Mouse (Mus musculus): ENCODE results near the gene 9530068E07Rik.

The 9530068E07Rik gene

DNA sequence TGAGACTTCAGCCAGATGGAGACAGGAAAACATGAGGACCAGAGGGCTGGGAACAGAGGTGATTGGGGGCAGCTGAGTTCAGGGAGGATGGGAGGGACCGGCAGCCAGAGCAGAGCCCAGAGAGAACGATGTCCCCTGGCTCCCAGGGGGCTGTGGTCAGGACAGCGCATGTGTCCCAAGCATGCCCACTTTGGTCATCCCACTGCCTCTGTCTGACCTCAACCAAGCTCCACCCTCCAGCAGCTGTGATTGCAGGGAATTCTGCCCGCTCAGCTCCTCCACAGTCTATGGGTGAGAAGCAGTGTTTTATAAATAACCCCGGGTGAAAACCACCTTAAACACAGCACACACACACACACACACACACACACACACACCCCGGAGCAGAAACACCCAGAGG is 33.2 kb downstream of the 9530068E07Rik start:
- DNase-seq (ENCODE audit: low spot score) = no peak

GRCm38 (mm10) chr11:52431594-52431993 is 35.4 kb downstream of the 9530068E07Rik start:
- DNase-seq (ENCODE audit: low spot score) = peak; percentile 74

DNA sequence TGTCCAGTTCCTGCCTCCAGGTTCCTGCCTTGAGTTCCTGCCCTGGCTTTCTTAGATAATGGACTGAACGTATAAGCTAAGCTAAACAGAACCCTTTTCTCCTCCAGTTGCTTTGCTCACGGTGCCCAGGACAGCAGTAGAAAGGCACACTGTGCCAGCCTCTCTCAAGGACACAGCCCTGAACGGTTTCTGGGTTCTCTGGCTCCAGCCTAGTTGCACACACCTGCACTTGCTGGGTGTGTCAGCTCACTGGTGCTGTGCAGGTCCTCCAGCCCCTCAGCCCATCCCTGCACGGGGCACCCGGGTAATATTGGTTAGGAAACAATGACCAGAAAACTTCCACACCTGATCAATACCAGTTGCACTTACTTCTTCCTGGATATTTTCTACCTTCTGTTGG is 35.9 kb downstream of the 9530068E07Rik start:
- no peak for DNase-seq (ENCODE audit: low spot score)

GRCm38 (mm10) chr11:52433076-52433796 is 37.0 kb downstream of the 9530068E07Rik start:
- DNase-seq (ENCODE audit: low spot score) = peak; percentile 24

DNA sequence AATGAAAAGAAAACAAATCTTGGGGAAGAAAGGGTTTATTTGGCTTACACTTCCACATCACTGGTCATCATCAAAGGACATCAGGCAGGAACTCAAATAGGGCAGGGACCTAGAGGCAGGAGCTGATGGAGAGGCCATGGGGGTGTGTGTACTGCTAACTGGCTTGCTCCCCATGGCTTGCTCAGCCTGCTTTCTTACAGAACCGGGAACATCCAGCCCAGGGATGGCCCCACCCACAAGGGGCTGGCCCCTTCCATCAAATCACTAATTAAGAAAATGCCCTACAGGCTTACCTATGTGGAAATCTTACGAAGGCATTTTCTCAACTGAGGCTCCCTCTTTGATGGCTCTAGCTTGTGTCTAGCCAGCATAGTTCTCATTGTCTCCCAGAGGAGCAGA is 37.6 kb downstream of the 9530068E07Rik start:
- no peak for DNase-seq (ENCODE audit: low spot score)

DNA sequence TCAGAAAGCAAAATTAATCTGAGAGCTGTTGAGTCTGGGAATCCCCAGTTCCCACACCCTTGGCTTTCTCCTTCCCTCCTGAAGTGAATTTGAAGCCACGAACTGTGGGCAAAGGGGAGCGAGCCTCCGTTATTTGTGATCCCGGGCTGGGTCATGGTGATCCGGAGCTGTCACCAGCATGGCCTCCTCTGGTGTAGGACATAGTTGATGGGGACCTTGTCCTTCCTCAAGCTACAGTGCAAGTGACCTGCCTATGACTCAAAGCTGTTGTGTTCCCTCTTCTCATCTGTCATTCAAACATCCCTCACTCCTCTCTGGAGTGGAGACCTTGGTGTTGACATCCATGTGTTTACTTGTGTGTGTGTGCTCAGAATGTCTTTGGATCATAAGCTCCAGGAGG is 39.2 kb downstream of the 9530068E07Rik start:
- DNase-seq (ENCODE audit: low spot score) = no peak

DNA sequence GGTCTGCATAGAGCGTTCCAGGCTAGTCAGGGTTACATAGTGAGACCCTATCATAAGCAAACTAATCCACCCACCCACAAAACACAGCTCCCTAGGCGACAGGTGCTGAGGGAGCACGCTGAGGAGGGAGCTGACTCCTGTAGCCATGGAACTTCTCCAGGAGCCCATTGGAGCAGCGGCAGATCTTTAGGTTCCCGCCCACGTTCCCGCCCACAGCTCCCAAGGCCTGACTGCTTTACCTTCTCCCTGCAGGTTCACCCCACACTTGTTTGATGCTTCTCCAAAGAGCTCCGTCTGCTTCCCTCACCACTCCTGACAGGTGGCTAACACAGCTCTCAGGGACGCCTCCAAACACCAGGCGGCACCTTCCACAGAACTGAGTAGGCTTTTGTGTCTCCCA is 40.9 kb downstream of the 9530068E07Rik start:
- no peak for DNase-seq (ENCODE audit: low spot score)

DNA sequence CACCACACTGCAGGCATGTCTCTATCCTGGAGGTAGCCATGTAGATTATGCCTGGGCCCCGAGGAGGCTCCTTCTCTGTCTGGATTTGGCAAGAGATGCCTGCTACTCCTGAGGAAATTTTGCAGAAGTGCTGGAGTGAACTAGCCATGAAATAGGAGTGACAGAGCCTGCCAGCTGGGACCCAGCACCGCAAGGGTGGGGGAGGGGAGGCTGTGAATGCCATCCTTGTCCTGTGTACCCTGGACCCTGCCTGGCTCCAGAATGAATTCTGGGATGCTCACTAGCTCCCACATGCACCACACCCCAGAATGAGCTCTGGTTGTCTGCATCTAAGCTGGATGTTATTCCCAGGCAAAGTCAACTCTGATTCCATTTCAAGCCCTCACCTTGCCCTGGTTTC is 44.9 kb downstream of the 9530068E07Rik start:
- no peak for DNase-seq (ENCODE audit: low spot score)

DNA sequence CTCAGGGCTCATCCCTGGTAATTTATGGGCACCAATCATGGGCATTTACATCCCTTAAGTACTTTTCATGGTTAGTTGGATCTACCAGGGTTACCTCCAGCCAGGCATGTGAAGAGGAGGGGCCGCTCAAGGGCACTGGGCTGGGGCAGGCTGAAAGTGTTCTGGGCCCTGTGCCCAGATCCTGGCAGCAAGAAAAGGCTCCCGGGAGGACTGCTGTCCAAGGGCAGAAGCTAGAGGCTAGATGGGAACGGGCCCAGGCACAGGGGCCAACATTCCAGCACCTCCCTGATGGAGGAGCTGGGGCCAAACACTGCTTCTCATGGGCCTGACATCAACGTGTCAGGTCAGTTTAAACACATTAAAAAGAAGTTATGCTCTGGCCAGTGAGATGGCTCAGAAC is 51.0 kb downstream of the 9530068E07Rik start:
- peak; percentile 67 for DNase-seq (ENCODE audit: low spot score)

GRCm38 (mm10) chr11:52449004-52449403 is 52.8 kb downstream of the 9530068E07Rik start:
- no peak for DNase-seq (ENCODE audit: low spot score)

DNA sequence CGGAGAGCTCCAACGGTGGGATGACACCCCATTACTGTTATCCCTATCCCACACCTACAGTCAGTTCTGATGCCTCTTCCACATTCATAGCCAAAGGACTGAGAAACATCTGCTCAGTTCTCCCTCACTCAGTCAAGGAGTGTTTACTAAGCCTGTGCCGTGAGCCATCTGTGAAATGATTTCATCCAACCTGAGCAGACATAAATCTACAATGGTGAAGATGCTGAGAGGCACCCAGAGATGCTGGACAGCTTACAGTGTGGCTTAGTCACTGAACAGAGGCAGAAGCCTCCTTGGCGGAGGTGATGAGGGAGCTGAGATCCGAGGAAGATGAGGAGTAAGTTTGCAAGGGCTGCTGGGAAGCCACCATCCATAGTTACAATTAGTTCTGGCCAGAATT is 62.1 kb downstream of the 9530068E07Rik start:
- no peak for DNase-seq (ENCODE audit: low spot score)

All from MN1 (cell line).